Mouse (Mus musculus) hindbrain, postnatal 0 days (tissue): Measurements from ENCODE around the gene Fam221a. TPM values are rescaled to one million over a fixed set of nuclear protein-coding genes. Genes with fewer than 3 reads are reported as not detected.

Experiments used
- ATAC-seq: fragments of 200-750 bp; cut with Nextera tagmentation; 2 replicates; pipeline ENCODE4 v1.8.0; 2017; ENCODE audit warnings: mild to moderate bottlenecking, moderate TSS enrichment, moderate library complexity
- DNase-seq: peaks from one replicate; pipeline ENCODE4 v3.0.0-alpha.2; 2015; ENCODE audit warnings: low spot score
- H3K27ac ChIP-seq: fragments of 300-500 bp; sonication (generic); 2 replicates; pipeline ENCODE4 v1.5.1; 2014; ENCODE audit warnings: mild to moderate bottlenecking
- H3K27me3 ChIP-seq: fragments of 300-500 bp; sonication (generic); 2 replicates; pipeline ENCODE4 v1.6.1; 2014; ENCODE audit warnings: low read length, mixed read lengths; ENCODE audit not compliant: insufficient read depth
- H3K36me3 ChIP-seq: fragments of 300-500 bp; sonication (generic); 2 replicates; pipeline ENCODE4 v1.6.1; 2014; ENCODE audit warnings: low read length, mixed read lengths; ENCODE audit not compliant: insufficient read depth
- H3K4me1 ChIP-seq: fragments of 300-500 bp; sonication (generic); 2 replicates; pipeline ENCODE4 v1.6.1; 2014; ENCODE audit warnings: antibody characterized with exemption, low read length, mixed read lengths; ENCODE audit not compliant: insufficient read depth
- H3K4me2 ChIP-seq: fragments of 300-500 bp; sonication (generic); 2 replicates; pipeline ENCODE4 v1.6.1; 2014; ENCODE audit warnings: low read depth, mild to moderate bottlenecking, low read length, moderate library complexity, mixed read lengths
- H3K4me3 ChIP-seq: fragments of 300-500 bp; sonication (generic); 2 replicates; pipeline ENCODE4 v1.5.1; 2014; ENCODE audit warnings: low read length
- H3K9ac ChIP-seq: fragments of 300-500 bp; sonication (generic); replicated peaks from 2 replicates; pipeline ENCODE4 v1.6.1; 2014; ENCODE audit warnings: mild to moderate bottlenecking, low read length, moderate library complexity, mixed read lengths
- H3K9me3 ChIP-seq: fragments of 300-500 bp; sonication (generic); 2 replicates; pipeline ENCODE4 v1.6.1; 2016; ENCODE audit warnings: low read length, mixed read lengths
- CTCF ChIP-seq: IDR thresholded peaks from 2 replicates; pipeline ENCODE4 v1.5.1; 2016; ENCODE audit warnings: antibody characterized with exemption, control low read depth, low read depth
- WGBS: fragments of 180-500 bp; shearing (Covaris S2); extraction: QIAGEN DNeasy Blood & Tissue Kit; methylation state at CpG from one replicate; pipeline ENCODE4 v1.1.7; 2014; 5-methylcytosine and 5-hydroxymethylcytosine counted together
- polyA plus RNA-seq: library from polyadenylated mRNA; unstranded; fragments of >200 nt; fragmentation: Nextera tagmentation; extraction: Ambion mirVana; gene quantifications from 2 replicates; pipeline ENCODE4 v1.2.1, GENCODE M21; 2015
- total RNA-seq: library from RNA; depleted of rRNA; stranded (reverse); fragments of >200 nt; gene quantifications from 2 replicates; pipeline ENCODE4 v1.2.3, GENCODE M21; 2014

The Fam221a gene
- total and polyA plus RNA-seq, 2 experiments from 2014 or later: 2.0 to 5.1 TPM

GRCm38 (mm10) chr6:49343737-49344469 is 23.6 kb upstream of the Fam221a start:
- no peak overlapping the region for H3K27ac ChIP-seq
- H3K9ac ChIP-seq: no peak overlapping the region
- WGBS: 80% methylated on average over 14 of the region's 14 CpGs
- H3K4me2 ChIP-seq: no peak overlapping the region
- no peak for TF ChIP-seq CTCF
- H3K36me3 ChIP-seq: no peaks in the 10 kb centered on the region
- no peak for DNase-seq
- H3K9me3 ChIP-seq: no peaks in the 10 kb centered on the region
- no peaks in the 10 kb centered on the region for H3K27me3 ChIP-seq
- no peak overlapping the region for H3K4me3 ChIP-seq
- no peaks in the 10 kb centered on the region for H3K4me1 ChIP-seq
- ATAC-seq: no peak

- no peak overlapping the region for H3K4me2 ChIP-seq
- H3K27ac ChIP-seq: no peak overlapping the region
- no peaks in the 10 kb centered on the region for H3K36me3 ChIP-seq
- DNase-seq (no peak), ATAC-seq (no peak)
- H3K4me1 ChIP-seq: no peaks in the 10 kb centered on the region
- H3K9ac ChIP-seq: no peak overlapping the region
- H3K4me3 ChIP-seq: no peak overlapping the region
- TF ChIP-seq CTCF: no peak
- WGBS: 90% methylated on average over 7 of the region's 7 CpGs
- H3K9me3 ChIP-seq: no peaks in the 10 kb centered on the region
- no peaks in the 10 kb centered on the region for H3K27me3 ChIP-seq
Measured at GRCm38 (mm10) chr6:49349826-49350225, 17.7 kb upstream of the Fam221a start.

DNA sequence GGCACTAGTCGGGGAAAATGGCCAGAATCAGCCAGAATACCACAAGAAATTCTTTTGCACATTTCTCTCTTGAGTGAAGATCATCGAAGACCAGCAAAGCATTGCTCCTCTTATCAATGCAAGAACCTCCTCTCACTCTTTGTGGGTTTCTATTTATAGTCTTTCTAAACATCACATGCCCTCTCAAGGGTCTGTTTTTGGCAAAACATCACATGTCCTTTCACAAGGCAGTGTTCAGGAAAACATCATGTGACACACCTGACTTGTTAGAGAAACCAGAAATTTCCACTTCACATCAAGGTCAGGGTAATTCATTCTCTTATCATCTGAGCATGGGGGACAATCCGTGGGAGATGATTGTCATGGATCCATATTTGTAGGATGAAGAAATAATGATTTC is 12.9 kb upstream of the Fam221a start:
- no peaks in the 10 kb centered on the region for H3K9me3 ChIP-seq
- no peak for TF ChIP-seq CTCF
- no peaks in the 10 kb centered on the region for H3K36me3 ChIP-seq
- H3K27me3 ChIP-seq: no peaks in the 10 kb centered on the region
- H3K4me2 ChIP-seq: no peak overlapping the region
- no peak overlapping the region for H3K27ac ChIP-seq
- ATAC-seq (no peak), DNase-seq (no peak)
- H3K4me1 ChIP-seq: no peaks in the 10 kb centered on the region
- H3K4me3 ChIP-seq: no peak overlapping the region
- WGBS: 89% methylated on average over 3 of the region's 3 CpGs
- no peak overlapping the region for H3K9ac ChIP-seq

DNA sequence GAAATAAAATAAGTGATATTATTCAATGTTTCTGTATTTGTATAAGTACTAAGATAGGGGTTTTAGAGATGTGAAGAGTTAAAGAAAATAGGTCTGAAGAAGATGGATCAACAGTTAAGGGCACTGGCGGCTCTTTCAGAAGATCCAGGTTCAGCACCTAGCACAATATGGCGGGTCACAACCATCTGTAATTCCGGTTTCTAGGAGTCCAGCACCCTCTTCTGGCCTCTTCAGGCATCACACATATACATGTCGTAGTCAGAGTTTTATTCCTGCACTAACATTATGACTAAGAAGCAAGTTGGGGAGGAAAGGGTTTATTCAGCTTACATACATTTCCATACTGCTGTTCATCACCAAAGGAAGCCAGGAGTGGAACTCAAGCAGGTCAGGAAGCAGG is 12.4 kb upstream of the Fam221a start:
- TF ChIP-seq CTCF: no peak
- no peaks in the 10 kb centered on the region for H3K36me3 ChIP-seq

DNA sequence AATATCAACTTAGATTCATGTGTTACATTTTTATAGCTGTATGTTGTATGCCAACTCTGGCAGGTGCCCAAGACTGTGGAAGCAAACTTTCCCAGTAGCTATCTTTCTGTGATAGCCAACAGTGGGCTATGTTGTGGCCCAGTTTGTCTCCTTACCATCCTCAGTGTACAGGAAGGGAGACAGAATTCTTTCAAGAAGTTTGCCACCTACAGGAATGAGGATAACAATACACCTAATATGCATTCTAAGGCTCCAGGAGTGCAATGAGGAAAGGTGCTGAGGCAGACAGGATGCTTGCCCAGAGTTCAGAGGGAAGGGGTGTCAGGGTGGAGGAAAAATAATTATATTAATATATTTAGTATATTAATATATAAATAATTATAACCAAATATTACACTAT is 7.1 kb upstream of the Fam221a start:
- H3K27me3 ChIP-seq: no peaks in the 10 kb centered on the region
- no peak overlapping the region for H3K4me3 ChIP-seq
- no peak overlapping the region for H3K4me2 ChIP-seq
- ATAC-seq: no peak
- H3K9me3 ChIP-seq: no peaks in the 10 kb centered on the region
- peak; percentile 30 for DNase-seq
- no peak overlapping the region for H3K27ac ChIP-seq
- no peaks in the 10 kb centered on the region for H3K36me3 ChIP-seq
- no peaks in the 10 kb centered on the region for H3K4me1 ChIP-seq
- TF ChIP-seq CTCF: peak; percentile 29; the same call in 1 of the 2 replicates
- H3K9ac ChIP-seq: no peak overlapping the region

More for the DNA sequence above, 12.4 kb upstream of the Fam221a start:
- H3K27ac ChIP-seq: no peak overlapping the region
- no peaks in the 10 kb centered on the region for H3K27me3 ChIP-seq
- H3K9me3 ChIP-seq: no peaks in the 10 kb centered on the region
- no peaks in the 10 kb centered on the region for H3K4me1 ChIP-seq
- 67% methylated on average over 4 of the region's 4 CpGs for WGBS
- H3K4me3 ChIP-seq: no peak overlapping the region
- no peak for ATAC-seq
- no peak overlapping the region for H3K4me2 ChIP-seq
- H3K9ac ChIP-seq: no peak overlapping the region
- no peak for DNase-seq

- Histone ChIP-seq H3K4me3 (peak overlapping the region; percentile 62), H3K4me2 (peak overlapping the region; percentile 95), H3K9me3 (no peaks in the 10 kb centered on the region), H3K27ac (no peak overlapping the region), H3K36me3 (no peaks in the 10 kb centered on the region), H3K27me3 (no peaks in the 10 kb centered on the region), H3K4me1 (peaks cover 8% of the 10 kb centered on the region), H3K9ac (peak overlapping the region; percentile 55)
- ATAC-seq (no peak), DNase-seq (no peak)
- TF ChIP-seq CTCF: no peak
- WGBS: 25% methylated on average over 3 of the region's 3 CpGs
Measured at GRCm38 (mm10) chr6:49368212-49368611, 673 bp downstream of the Fam221a start.

- Histone ChIP-seq H3K9ac (no peak overlapping the region), H3K27me3 (no peaks in the 10 kb centered on the region), H3K36me3 (no peaks in the 10 kb centered on the region), H3K9me3 (no peaks in the 10 kb centered on the region), H3K4me1 (peaks cover 8% of the 10 kb centered on the region), H3K4me2 (no peak overlapping the region), H3K4me3 (no peak overlapping the region), H3K27ac (no peak overlapping the region)
- no peak for TF ChIP-seq CTCF
- 84% methylated on average over 4 of the region's 4 CpGs for WGBS
- ATAC-seq (no peak), DNase-seq (no peak)
Measured at GRCm38 (mm10) chr6:49372705-49373104, 5.2 kb downstream of the Fam221a start.
